Mouse (Mus musculus): ENCODE measurements around the gene Apoe.

DNA sequence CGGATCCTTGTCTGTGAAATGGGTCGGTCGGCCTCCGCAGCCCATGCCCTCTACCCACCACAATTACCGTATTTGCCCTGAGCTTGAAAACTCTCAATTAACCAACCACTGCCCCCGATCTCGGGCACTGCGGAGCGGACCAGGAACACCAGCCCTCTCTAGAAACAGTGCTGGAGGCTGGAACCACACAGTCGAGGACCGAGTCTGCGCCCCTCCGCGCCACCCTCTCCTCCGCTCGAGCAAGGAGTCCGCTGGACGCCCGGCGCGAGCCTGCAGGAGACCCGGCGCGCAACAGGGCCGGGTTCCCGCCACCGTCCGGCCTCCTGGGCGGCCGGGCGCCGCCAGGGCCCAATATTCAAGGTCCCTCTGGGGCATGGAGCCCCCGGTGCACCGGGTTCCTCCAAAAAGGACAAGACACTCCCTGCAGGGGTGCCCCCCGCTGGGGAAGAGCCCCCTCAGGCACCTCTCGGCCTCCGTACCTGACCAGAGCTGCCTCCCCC lies 34.5 kb downstream of the Apoe start:
- TF ChIP-seq CEBPB (IDR thresholded peaks at IDR 0.05; ENCODE audit: insufficient read depth, poor library complexity, severe bottlenecking) = no peak
- TF ChIP-seq REST (IDR thresholded peaks at IDR 0.05; ENCODE audit: insufficient read depth, insufficient read length) = no peak
- no peak for TF ChIP-seq TCF12 (IDR thresholded peaks at IDR 0.05; ENCODE audit: insufficient read depth, poor library complexity, severe bottlenecking)
- TF ChIP-seq POLR2A (IDR thresholded peaks at IDR 0.05; ENCODE audit: insufficient read length, low read depth) = no peak
- TF ChIP-seq POLR2AphosphoS2 (IDR thresholded peaks at IDR 0.05; ENCODE audit: insufficient read length, low read depth) = no peak
- TF ChIP-seq USF1 (IDR thresholded peaks at IDR 0.05; ENCODE audit: low read depth) = no peak
- no peak for TF ChIP-seq MAX (IDR thresholded peaks at IDR 0.05; ENCODE audit: low read depth)
- no peak for TF ChIP-seq SRF (IDR thresholded peaks at IDR 0.05; ENCODE audit: control insufficient read depth, insufficient read length, low read depth)
- no peak for TF ChIP-seq E2F4 (IDR thresholded peaks at IDR 0.05; ENCODE audit: insufficient read depth)
